Mouse (Mus musculus) lung, embryonic 14.5 days (tissue): ENCODE measurements around the gene Pde1c. TPM values are rescaled to one million over a fixed set of nuclear protein-coding genes. Genes with fewer than 3 reads are reported as not detected.

Experiments used
- ATAC-seq: fragments of 200-750 bp; cut with Nextera tagmentation; 2 replicates; pipeline ENCODE4 v1.8.0; 2017; ENCODE audit warnings: mild to moderate bottlenecking, moderate TSS enrichment, moderate library complexity; ENCODE audit not compliant: insufficient read depth
- DNase-seq: peaks from one replicate; pipeline ENCODE4 v3.0.0-alpha.2; 2015
- H3K27ac ChIP-seq: fragments of 300-500 bp; sonication (generic); 2 replicates; pipeline ENCODE4 v1.5.1; 2014; ENCODE audit warnings: low read depth, mild to moderate bottlenecking, moderate library complexity
- H3K27me3 ChIP-seq: fragments of 300-500 bp; sonication (generic); 2 replicates; pipeline ENCODE4 v1.6.1; 2014; ENCODE audit warnings: low read length, control low read depth; ENCODE audit not compliant: insufficient read depth
- H3K36me3 ChIP-seq: fragments of 300-500 bp; sonication (generic); 2 replicates; pipeline ENCODE4 v1.6.1; 2014; ENCODE audit warnings: control low read depth; ENCODE audit not compliant: insufficient read depth
- H3K4me1 ChIP-seq: fragments of 300-500 bp; sonication (generic); 2 replicates; pipeline ENCODE4 v1.6.1; 2014; ENCODE audit warnings: antibody characterized with exemption, control low read depth; ENCODE audit not compliant: insufficient read depth
- H3K4me2 ChIP-seq: fragments of 300-500 bp; sonication (generic); 2 replicates; pipeline ENCODE4 v1.6.1; 2014; ENCODE audit warnings: mild to moderate bottlenecking
- H3K4me3 ChIP-seq: fragments of 300-500 bp; sonication (generic); 2 replicates; pipeline ENCODE4 v1.5.1; 2014; ENCODE audit warnings: low read depth, low read length
- H3K9ac ChIP-seq: fragments of 300-500 bp; sonication (generic); 2 replicates; pipeline ENCODE4 v1.6.1; 2014
- H3K9me3 ChIP-seq: fragments of 300-500 bp; sonication (generic); 2 replicates; pipeline ENCODE4 v1.6.1; 2016; ENCODE audit warnings: low read depth, low read length, control low read depth
- CTCF ChIP-seq: IDR thresholded peaks from 2 replicates; pipeline ENCODE4 v1.5.1; 2016; ENCODE audit warnings: antibody characterized with exemption, low read depth
- WGBS: fragments of 180-500 bp; shearing (Covaris S2); extraction: QIAGEN DNeasy Blood & Tissue Kit; methylation state at CpG from one replicate; pipeline ENCODE4 v1.1.7; 2014; 5-methylcytosine and 5-hydroxymethylcytosine counted together
- polyA plus RNA-seq: library from polyadenylated mRNA; unstranded; fragments of >200 nt; fragmentation: Nextera tagmentation; extraction: Ambion mirVana; gene quantifications from 2 replicates; pipeline ENCODE4 v1.2.1, GENCODE M21; 2014

The Pde1c gene
- polyA plus RNA-seq, 1 experiment from 2014 or later, result 0.92 TPM

GRCm38 (mm10) chr6:56275461-56275860 is 293.4 kb downstream of the Pde1c start:
- Histone ChIP-seq H3K27me3 (no peaks in the 10 kb centered on the region), H3K4me3 (no peak overlapping the region), H3K27ac (no peak overlapping the region), H3K4me2 (no peak overlapping the region), H3K36me3 (no peaks in the 10 kb centered on the region), H3K9ac (no peak overlapping the region), H3K9me3 (no peaks in the 10 kb centered on the region), H3K4me1 (no peaks in the 10 kb centered on the region)
- TF ChIP-seq CTCF, result no peak
- ATAC-seq, result no peak
- DNase-seq, result no peak
- 74% methylated on average over 1 of the region's 1 CpGs for WGBS

- H3K4me1 ChIP-seq, result no peaks in the 10 kb centered on the region
- H3K9me3 ChIP-seq, result no peaks in the 10 kb centered on the region
- no peak overlapping the region for H3K4me3 ChIP-seq
- TF ChIP-seq CTCF, result no peak
- H3K36me3 ChIP-seq, result no peaks in the 10 kb centered on the region
- H3K4me2 ChIP-seq, result no peak overlapping the region
- no peaks in the 10 kb centered on the region for H3K27me3 ChIP-seq
- DNase-seq (no peak), ATAC-seq (no peak)
- WGBS, result 68% methylated on average over 2 of the region's 2 CpGs
- no peak overlapping the region for H3K27ac ChIP-seq
- no peak overlapping the region for H3K9ac ChIP-seq
These were observed 297.2 kb downstream of the Pde1c start for GRCm38 (mm10) chr6:56271741-56272140.

GRCm38 (mm10) chr6:56264509-56264908 is 304.4 kb downstream of the Pde1c start:
- Histone ChIP-seq H3K9ac (no peak overlapping the region), H3K4me2 (no peak overlapping the region), H3K27ac (no peak overlapping the region), H3K36me3 (no peaks in the 10 kb centered on the region), H3K4me1 (no peaks in the 10 kb centered on the region), H3K4me3 (no peak overlapping the region), H3K9me3 (no peaks in the 10 kb centered on the region), H3K27me3 (no peaks in the 10 kb centered on the region)
- DNase-seq (no peak), ATAC-seq (no peak)
- no peak for TF ChIP-seq CTCF
- 90% methylated on average over 4 of the region's 4 CpGs for WGBS

DNA sequence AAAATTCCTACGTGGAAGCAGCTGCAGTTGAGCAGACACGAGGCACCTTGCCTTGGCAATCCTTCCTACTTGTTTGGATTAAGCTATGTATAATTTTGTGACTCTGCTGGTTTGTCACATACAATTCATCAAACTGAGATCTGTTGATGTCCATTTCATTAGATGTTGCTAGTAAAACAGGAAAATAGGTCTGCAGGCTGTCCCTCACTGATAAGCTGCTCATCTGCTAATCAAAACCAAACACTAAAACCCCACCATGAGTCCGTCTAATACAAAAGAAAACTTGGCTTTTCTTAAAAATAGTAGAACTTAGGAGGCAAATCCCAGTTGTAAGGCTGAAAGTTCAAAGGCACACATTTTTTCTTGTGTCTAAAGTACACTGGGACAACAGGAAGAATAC is 308.8 kb downstream of the Pde1c start:
- Histone ChIP-seq H3K4me2 (no peak overlapping the region), H3K4me3 (no peak overlapping the region), H3K9ac (no peak overlapping the region), H3K27me3 (no peaks in the 10 kb centered on the region), H3K4me1 (no peaks in the 10 kb centered on the region), H3K36me3 (no peaks in the 10 kb centered on the region), H3K27ac (no peak overlapping the region), H3K9me3 (no peaks in the 10 kb centered on the region)
- TF ChIP-seq CTCF, result no peak
- WGBS, result 44% methylated on average over 3 of the region's 3 CpGs
- ATAC-seq, result no peak
- DNase-seq, result no peak

DNA sequence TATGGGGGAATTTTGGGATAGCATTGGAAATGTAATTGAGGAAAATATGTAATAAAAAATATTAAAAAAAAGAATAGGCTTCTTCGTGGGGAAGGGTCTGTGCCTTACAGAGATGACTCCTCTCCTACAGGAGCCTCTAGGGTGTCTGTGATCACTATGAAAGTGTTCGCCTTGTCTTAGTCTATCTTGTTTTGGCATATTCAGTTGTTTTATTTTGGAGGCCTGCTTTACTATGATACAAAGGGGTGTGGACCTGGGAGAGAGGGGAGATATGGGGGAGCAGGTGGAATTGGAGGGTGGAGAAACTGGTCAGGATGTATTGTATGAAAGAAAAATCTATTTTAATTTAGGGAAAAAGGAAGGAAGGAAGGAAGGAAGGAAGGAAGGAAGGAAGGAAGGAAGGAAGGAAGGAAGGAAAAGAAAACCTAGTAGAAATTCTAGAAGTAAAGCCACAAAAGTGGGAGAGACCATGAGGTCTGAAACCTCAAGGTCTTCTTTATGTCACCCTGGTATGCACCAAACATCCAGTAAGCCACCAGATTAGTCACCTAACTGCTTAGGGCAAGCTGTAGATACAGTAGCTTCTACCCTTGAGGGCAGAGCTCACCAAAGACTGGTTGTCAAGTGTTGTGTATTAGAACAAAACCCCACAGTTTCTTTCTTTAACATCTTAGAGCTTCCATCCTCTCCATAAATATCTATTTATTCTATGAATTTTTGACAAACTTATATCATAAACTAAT is 311.2 kb downstream of the Pde1c start:
- WGBS, result 86% methylated on average over 2 of the region's 2 CpGs
- H3K27ac ChIP-seq, result no peak overlapping the region
- H3K4me3 ChIP-seq, result no peak overlapping the region
- H3K4me1 ChIP-seq, result no peaks in the 10 kb centered on the region
- no peaks in the 10 kb centered on the region for H3K9me3 ChIP-seq
- H3K36me3 ChIP-seq, result no peaks in the 10 kb centered on the region
- H3K9ac ChIP-seq, result no peak overlapping the region
- no peaks in the 10 kb centered on the region for H3K27me3 ChIP-seq
- TF ChIP-seq CTCF, result no peak
- ATAC-seq (no peak), DNase-seq (no peak)
- no peak overlapping the region for H3K4me2 ChIP-seq

DNA sequence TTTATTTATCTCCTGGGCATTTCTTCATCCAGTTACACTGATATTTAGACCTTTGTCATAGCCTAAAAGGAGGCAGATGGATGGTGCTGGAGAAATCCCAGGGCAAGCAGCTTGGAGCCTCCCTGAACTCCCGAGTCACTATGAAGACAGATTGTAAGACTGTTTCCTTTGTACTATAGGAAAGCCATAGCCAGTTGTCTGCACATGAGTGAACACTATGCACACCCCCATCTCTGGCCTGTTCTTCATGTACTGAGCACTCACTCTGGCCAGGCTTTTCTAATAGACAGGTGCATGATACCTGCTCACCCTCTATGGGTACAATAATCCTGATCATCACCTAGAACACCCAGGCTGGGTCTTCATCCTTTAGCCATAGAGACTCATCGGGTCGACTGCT is 318.8 kb downstream of the Pde1c start:
- Histone ChIP-seq H3K9me3 (no peaks in the 10 kb centered on the region), H3K27ac (no peak overlapping the region), H3K9ac (no peak overlapping the region), H3K4me3 (no peak overlapping the region), H3K4me2 (no peak overlapping the region), H3K36me3 (no peaks in the 10 kb centered on the region), H3K27me3 (no peaks in the 10 kb centered on the region), H3K4me1 (no peaks in the 10 kb centered on the region)
- 78% methylated on average over 3 of the region's 3 CpGs for WGBS
- no peak for DNase-seq
- no peak for TF ChIP-seq CTCF
- ATAC-seq, result no peak

DNA sequence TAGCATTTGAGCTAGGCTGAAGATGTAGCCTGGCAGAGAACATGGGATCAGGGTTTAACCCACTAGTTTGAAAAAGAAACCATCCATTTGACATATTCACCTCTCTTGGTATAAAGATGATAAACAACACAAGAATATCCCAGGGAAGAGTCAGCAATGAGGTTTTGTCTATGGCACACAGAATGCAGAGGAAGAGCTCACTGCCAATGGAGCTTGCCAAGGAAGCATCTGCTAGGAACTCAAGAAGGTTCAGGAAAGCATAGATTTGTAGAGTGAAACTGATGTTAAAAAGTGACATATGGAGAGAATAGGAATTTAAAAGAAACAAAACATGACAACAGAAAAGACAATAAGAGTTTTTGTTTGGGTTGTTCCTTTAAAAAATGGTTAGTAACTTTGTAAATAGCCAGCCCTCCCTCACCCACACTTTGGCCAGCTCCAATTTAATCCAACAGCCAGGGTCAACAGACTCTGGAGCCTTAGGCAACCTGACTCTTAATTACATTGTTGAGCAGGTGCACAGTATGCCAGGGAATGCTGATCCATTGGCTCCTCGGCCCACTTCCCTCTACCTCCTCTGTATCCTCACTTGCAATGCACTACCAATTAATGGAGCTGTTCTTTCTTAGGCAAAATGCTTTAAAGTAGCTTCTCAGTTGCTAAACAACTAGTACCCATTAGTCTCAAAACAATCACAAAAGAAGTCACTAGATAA is 377.3 kb downstream of the Pde1c start:
- 62% methylated on average over 1 of the region's 1 CpGs for WGBS

More for the DNA sequence above, 377.3 kb downstream of the Pde1c start:
- no peaks in the 10 kb centered on the region for H3K36me3 ChIP-seq
- no peaks in the 10 kb centered on the region for H3K4me1 ChIP-seq
- no peak overlapping the region for H3K27ac ChIP-seq
- no peak overlapping the region for H3K4me2 ChIP-seq
- no peak for DNase-seq
- no peak overlapping the region for H3K9ac ChIP-seq
- no peaks in the 10 kb centered on the region for H3K9me3 ChIP-seq
- TF ChIP-seq CTCF, result no peak
- H3K4me3 ChIP-seq, result no peak overlapping the region
- H3K27me3 ChIP-seq, result no peaks in the 10 kb centered on the region
- ATAC-seq, result no peak
